Mouse (Mus musculus): ENCODE measurements around the gene Fbxw20. TPM values are rescaled to one million over a fixed set of nuclear protein-coding genes. Genes with fewer than 3 reads are reported as not detected.
"Not testable (repeated sequence)": the region's sequence is repeated elsewhere in the genome, so short reads cannot be mapped to it uniquely, and the experiment has no call there.

Gene Fbxw20
- not detected for total RNA-seq (2021)

DNA sequence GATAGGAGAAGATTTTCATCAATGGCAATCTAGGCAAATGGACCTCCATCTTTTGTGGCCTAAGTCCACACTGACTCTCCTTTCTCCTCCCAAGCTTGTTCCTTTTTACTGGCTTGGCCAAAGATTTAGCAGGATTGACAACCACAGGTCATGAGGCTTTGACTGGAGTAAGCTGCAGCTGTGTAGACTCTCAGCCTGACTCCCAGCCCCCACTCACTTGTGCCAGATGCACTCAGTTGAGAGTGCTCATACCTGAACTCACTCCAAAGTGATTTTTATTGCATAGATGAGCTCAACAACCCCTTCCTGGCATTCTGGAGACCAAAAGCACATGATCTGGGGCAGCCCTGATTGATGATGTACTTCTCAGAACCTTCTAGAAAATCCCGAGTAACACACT is at the start of gene Fbxw20:
Gene Fbxw20 (minus strand): TSS at position 101 of the 400 bp plus-strand sequence.
- no peak for DNase-seq (ENCODE audit: low spot score in 2 of 2)
- intact Hi-C loops (cut with DNase I), result no loop called here

DNA sequence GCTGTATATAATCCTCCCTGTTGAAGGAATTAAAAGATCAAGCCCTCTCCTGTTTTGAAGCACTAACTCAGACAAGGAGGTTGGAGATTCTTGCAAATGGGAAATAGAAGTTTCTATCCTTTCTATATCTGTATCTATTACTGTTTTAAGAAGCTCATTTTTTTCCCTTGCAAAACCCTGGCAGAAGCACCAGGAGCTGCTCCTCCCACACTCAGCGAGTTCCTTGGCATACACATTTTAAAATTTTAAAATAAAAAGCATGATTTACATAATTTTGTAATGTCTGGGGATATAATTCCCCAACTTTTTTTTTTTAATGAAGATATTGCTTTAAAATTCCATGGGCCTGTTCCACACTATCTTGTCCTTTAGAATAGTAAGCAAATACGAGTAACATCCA is 28.5 kb upstream of the Fbxw20 start:
- intact Hi-C loops (cut with DNase I), result no loop called here
- DNase-seq (ENCODE audit: low spot score in 2 of 2), result peak; percentile 6 to 7

DNA sequence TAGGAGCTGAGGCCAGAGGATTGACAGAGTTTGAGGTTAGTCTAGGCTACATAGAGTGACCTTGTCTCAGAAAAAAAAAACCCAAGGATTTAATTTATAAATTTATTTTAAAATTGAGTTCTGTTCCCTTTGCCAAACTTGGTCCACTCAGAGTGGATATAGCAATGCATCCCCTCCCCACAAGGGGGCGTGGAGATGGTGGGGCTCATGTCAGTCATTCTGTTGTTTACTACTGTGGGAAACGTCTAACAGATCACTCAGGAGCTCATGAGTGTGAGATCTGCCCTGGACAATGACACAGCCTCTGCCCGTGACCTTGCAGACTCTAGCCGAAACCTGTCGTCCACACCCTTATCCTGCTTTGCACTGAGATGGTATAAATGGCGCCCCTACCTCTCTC is 16.1 kb downstream of the Fbxw20 start:
- no peak for DNase-seq (ENCODE audit: low spot score in 2 of 2)
- intact Hi-C loops (cut with DNase I), result no loop called here

GRCm38 (mm10) chr9:109201347-109201746 is 33.2 kb downstream of the Fbxw20 start:
- peak in 1 of 2 experiments; percentile 7 for DNase-seq (ENCODE audit: low spot score in 2 of 2)
- intact Hi-C loops (cut with DNase I), result not testable (repeated sequence)

- DNase-seq (ENCODE audit: low spot score in 2 of 2), result no peak
- intact Hi-C loops (cut with DNase I), result no loop called here
Observed at GRCm38 (mm10) chr9:109200349-109200748, 34.2 kb downstream of the Fbxw20 start.

- intact Hi-C loops (cut with DNase I), result no loop called here
- DNase-seq (ENCODE audit: low spot score in 2 of 2), result no peak
Observed at GRCm38 (mm10) chr9:109199353-109199752, 35.2 kb downstream of the Fbxw20 start.

DNA sequence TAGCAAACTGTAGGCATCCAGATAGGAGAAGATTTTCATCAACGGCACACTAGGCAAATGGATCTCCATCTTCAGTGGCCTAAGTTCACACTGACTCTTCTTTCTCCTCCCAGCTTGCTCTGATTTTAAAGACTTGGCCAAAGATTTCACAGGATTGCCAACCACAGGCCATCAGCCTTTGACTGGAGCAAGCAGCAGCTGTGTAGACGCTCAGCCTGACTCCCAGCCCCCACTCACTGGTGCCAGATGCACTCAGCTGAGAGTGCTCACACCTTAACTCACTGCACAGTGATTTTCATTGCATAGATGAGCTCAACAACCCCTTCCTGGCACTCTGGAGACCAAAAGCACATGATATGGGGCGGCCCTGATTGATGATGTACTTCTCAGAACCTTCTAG is 38.7 kb downstream of the Fbxw20 start, which contains the start of gene Fbxw13:
Gene Fbxw13 (minus strand): TSS at position 101 of the 400 bp plus-strand sequence.
- intact Hi-C loops (cut with DNase I); DNase-seq (ENCODE audit: low spot score in 2 of 2): not testable (repeated sequence)

DNA sequence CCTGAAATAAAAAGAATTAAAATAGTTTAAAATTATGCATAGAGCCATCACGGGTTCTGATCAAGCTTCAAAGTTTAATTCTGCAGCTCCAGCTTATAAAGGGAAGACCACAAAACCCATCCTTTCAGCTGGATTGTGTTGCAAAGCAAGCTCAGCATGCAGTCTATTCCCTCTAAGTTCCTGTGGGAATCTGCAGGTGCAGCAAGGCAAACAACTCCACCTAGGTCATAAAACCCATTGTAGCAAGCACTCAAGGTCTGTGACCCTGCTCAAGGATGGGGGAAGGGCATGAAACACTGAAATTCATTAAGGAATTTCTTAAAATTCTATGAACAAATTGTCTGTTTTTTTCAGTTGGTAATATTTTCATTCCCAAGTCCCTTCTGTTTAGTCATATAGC is 57.3 kb downstream of the Fbxw20 start:
- no peak for DNase-seq (ENCODE audit: low spot score in 2 of 2)
- intact Hi-C loops (cut with DNase I), result no loop called here

DNA sequence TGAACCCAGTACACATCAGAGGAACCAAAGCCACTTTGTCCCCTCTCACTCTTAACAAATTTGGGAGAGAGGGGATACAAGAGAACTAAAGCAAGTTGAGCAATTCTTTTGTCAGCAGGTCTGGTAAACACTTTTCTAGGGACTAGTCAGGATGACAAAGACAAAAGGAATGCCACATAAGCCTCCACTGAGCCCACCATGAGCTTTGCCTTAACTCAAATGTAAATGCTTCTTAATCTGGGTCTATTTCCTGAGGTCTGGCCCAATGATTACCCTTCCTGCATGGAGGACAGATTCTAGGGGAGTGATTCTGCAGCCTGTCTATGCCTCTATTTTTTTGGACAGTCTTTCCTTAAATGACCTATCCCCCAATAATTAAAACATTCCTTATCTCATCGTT is 58.3 kb downstream of the Fbxw20 start:
- no peak for DNase-seq (ENCODE audit: low spot score in 2 of 2)
- intact Hi-C loops (cut with DNase I), result no loop called here

Other genes starting within 250 kb of the Fbxw20 start
- gene Ucn2, start 248.7 kb downstream of the Fbxw20 start, total RNA-seq (2021), result under 1 TPM in 1 of 2 experiments, not detected in 1; 0.70 TPM
- 10 to 100 TPM; 12.7 to 18.2 TPM for gene Pfkfb4, start 243.0 kb downstream of the Fbxw20 start, total RNA-seq (2021)
- gene Shisa5, start 196.2 kb downstream of the Fbxw20 start, total RNA-seq (2021), result 10 to 100 TPM; 63.9 to 74.8 TPM
- 10 to 100 TPM; 12.5 to 15.7 TPM for gene Trex1, start 175.0 kb downstream of the Fbxw20 start, total RNA-seq (2021)
- 10 to 100 TPM; 26.6 to 34.1 TPM for gene Atrip, start 160.6 kb downstream of the Fbxw20 start, total RNA-seq (2021)
- 1 to 10 TPM; 7.2 to 8.1 TPM for gene Ccdc51, start 152.3 kb downstream of the Fbxw20 start, total RNA-seq (2021)
- gene Tma7, start 152.2 kb downstream of the Fbxw20 start, total RNA-seq (2021), result 100 to 1,000 TPM; 348 to 352 TPM
- gene Plxnb1, start 139.4 kb downstream of the Fbxw20 start, total RNA-seq (2021), result 10 to 100 TPM; 60.3 to 77.9 TPM
- gene Fbxw21, start 72.7 kb downstream of the Fbxw20 start, total RNA-seq (2021), result not detected
- gene Fbxw13, start 38.8 kb downstream of the Fbxw20 start, total RNA-seq (2021), result not detected
- not detected for gene Fbxw14, start 52.9 kb upstream of the Fbxw20 start, total RNA-seq (2021)
- not detected for gene Fbxw28, start 104.9 kb upstream of the Fbxw20 start, total RNA-seq (2021)
- gene Fbxw22, start 169.5 kb upstream of the Fbxw20 start, total RNA-seq (2021), result not detected
- not detected for gene Fbxw16, start 214.4 kb upstream of the Fbxw20 start, total RNA-seq (2021)

All from left cerebral cortex, postnatal 36 days (tissue).